Mouse (Mus musculus) limb, embryonic 11.5 days (tissue): ENCODE measurements at regions not wholly inside any gene's neighbourhood (a gene's known extent, or its start where the extent isn't known, plus 50 kb on each side); places are given as distances from the start of the nearest gene placed in this dataset.
"Not testable (repeated sequence)": the region's sequence is repeated elsewhere in the genome, so short reads cannot be mapped to it uniquely, and the experiment has no call there.

Experiments
- ATAC-seq: fragments of 200-750 bp; cut with Nextera tagmentation; 2 replicates; pipeline ENCODE4 v1.8.0; 2017; ENCODE audit warnings: low read depth; ENCODE audit not compliant: insufficient number of reproducible peaks, low FRiP score, low TSS enrichment
- DNase-seq: peaks from one replicate; pipeline ENCODE4 v3.0.0-alpha.2; 2015; ENCODE audit warnings: low spot score
- H3K27ac ChIP-seq: fragments of 300-500 bp; sonication (generic); replicated peaks from 2 replicates; pipeline ENCODE4 v1.5.1; 2014; ENCODE audit warnings: low read depth, mild to moderate bottlenecking, low read length
- H3K27me3 ChIP-seq: fragments of 300-500 bp; sonication (generic); 2 replicates; pipeline ENCODE4 v1.6.1; 2014; ENCODE audit warnings: mild to moderate bottlenecking, low read length, mixed read lengths; ENCODE audit not compliant: control insufficient read depth, insufficient read depth
- H3K36me3 ChIP-seq: fragments of 300-500 bp; sonication (generic); 2 replicates; pipeline ENCODE4 v1.6.1; 2014; ENCODE audit warnings: mild to moderate bottlenecking, low read length, moderate library complexity, mixed read lengths; ENCODE audit not compliant: control insufficient read depth, insufficient read depth
- H3K4me1 ChIP-seq: fragments of 300-500 bp; sonication (generic); 2 replicates; pipeline ENCODE4 v1.6.1; 2014; ENCODE audit warnings: low read length, mixed read lengths; ENCODE audit not compliant: control insufficient read depth, insufficient read depth
- H3K4me2 ChIP-seq: fragments of 300-500 bp; sonication (generic); 2 replicates; pipeline ENCODE4 v1.6.1; 2014; ENCODE audit warnings: low read depth, mild to moderate bottlenecking, moderate library complexity; ENCODE audit not compliant: severe bottlenecking
- H3K4me3 ChIP-seq: fragments of 300-500 bp; sonication (generic); 2 replicates; pipeline ENCODE4 v1.5.1; 2014; ENCODE audit warnings: low read depth, low read length
- H3K9ac ChIP-seq: fragments of 300-500 bp; sonication (generic); 2 replicates; pipeline ENCODE4 v1.6.1; 2014; ENCODE audit warnings: mild to moderate bottlenecking, low read length
- H3K9me3 ChIP-seq: fragments of 300-500 bp; sonication (generic); 2 replicates; pipeline ENCODE4 v1.6.1; 2016; ENCODE audit warnings: low read length; ENCODE audit not compliant: control insufficient read depth
- WGBS: fragments of 180-500 bp; shearing (Covaris S2); extraction: QIAGEN DNeasy Blood & Tissue Kit; methylation state at CpG from one replicate; pipeline ENCODE4 v1.1.7; 2014; 5-methylcytosine and 5-hydroxymethylcytosine counted together

DNA sequence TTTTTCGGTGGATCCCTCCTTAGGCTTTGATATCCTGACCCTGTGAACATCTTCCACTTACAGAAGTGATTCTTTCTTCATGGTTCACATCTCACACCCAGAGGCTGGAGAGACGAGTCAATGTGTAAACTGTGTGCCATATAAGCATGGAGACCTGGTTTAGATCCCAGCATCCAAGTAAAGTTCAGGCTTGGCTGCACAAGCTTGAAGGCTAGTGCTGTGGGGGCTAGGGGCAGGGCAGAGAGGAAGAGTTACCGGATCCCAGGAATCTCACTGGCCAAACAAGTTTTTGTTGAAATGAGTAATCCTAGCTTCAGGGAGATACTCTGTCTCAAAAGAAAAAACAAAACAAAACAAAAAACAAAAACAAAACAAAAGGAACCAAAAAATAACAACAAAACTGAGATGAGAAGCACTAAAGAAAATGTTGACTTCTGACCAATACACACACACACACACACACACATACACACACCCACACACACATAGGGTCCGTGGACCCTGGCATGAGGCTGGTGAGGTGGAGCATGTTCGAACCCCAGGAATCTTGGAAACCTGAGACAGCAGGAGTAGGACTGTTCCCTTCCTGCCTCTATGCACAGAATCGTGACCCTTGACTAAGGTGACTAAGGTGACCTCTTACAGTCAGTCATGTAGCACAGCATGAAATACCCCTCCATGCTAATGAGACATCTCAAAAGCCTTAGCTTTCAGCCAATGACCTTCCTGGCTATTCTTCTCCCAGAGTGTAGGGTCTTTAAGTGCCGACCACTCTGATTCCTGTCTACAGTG is 55.2 kb downstream of the Gm12728 start:
- no peak overlapping the region for H3K27ac ChIP-seq
- no peak overlapping the region for H3K4me3 ChIP-seq
- DNase-seq (no peak), ATAC-seq (no peak)
- H3K36me3 ChIP-seq = no peaks in the 10 kb centered on the region
- H3K27me3 ChIP-seq = no peaks in the 10 kb centered on the region
- no peaks in the 10 kb centered on the region for H3K9me3 ChIP-seq
- WGBS = 83% methylated on average over 7 of the region's 7 CpGs
- 0 out of 2 replicates have a peak, but pooled peaks cover 3% of the 10 kb centered on the region for H3K4me1 ChIP-seq
- no peak overlapping the region for H3K4me2 ChIP-seq
- H3K9ac ChIP-seq = no peak overlapping the region

DNA sequence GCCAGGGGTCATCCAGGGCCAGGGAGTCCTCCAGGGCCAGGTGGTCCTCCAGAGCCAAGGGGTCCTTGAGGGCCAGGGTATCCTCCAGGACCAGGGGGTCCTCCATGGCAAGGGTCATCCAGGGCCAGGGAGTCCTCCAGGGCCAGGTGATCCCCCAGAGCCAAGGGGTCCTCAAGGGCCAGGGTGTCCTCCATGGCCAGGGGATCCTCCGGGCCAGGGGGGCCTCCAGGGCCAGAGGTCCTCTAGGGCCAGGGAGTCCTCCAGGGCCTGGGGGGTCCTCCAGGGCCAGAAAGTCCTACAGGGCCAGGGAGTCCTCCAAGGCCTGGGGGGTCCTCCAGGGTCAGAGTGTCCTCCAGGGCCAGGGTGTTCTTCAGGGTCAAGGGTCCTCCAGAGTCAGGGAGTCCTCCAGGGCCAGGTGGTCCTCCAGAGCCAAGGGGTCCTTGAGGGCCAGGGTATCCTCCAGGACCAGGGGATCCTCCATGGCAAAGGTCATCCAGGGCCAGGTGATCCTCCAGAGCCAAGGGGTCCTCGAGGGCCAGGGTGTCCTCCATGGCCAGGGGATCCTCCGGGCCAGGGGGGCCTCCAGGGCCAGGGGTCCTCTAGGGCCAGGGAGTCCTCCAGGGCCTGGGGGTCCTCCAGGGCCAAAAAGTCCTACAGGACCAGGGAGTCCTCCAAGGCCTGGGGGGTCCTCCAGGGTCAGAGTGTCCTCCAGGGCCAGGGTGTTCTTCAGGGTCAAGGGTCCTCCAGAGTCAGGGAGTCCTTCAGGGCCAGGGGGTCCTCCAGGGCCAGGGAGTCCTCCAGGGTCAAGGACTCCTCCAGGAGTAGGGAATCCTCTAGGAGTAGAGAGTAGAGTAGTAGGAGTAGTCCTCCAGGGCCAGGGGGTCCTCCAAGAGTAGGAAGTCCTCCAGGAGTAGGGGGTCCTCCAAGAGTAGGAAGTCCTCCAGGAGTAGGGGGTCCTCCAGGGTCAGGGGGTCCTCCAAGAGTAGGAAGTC is 56.6 kb downstream of the Gm12728 start:
- H3K4me2 ChIP-seq, H3K27ac ChIP-seq: not testable (repeated sequence)

DNA sequence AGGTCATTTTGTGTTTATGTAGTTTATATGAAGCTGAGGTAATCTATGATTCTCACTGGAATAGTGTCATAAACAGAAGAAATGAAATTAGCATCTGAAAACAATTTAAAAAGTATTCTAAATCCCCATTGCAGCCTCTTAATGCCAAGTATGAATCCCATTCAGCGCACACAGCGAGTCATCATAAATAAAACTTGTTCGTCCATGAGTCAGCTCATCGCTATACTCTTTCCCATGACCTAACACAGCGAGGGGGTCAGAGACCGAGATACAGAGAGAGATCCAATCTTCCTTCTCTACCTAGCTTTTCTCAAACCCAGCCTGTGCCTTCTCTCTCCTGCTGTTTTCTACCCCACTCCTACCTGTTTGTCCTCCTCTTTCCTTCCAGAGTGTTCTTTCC is 63.4 kb downstream of the Gm12728 start:
- H3K9me3 ChIP-seq = peaks cover 2% of the 10 kb centered on the region; the same call in 1 of the 2 replicates
- no peak overlapping the region for H3K4me2 ChIP-seq
- H3K9ac ChIP-seq = no peak overlapping the region
- no peak overlapping the region for H3K4me3 ChIP-seq
- H3K27ac ChIP-seq = no peak overlapping the region
- WGBS = 94% methylated on average over 6 of the region's 6 CpGs
- H3K36me3 ChIP-seq = no peaks in the 10 kb centered on the region
- 0 out of 2 replicates have a peak, but pooled peaks cover 3% of the 10 kb centered on the region for H3K4me1 ChIP-seq
- ATAC-seq = no peak
- DNase-seq = no peak
- no peaks in the 10 kb centered on the region for H3K27me3 ChIP-seq

More for the DNA sequence above, 56.6 kb downstream of the Gm12728 start:
- DNase-seq, H3K4me3 ChIP-seq, H3K9me3 ChIP-seq, H3K4me1 ChIP-seq, H3K27me3 ChIP-seq, H3K9ac ChIP-seq, H3K36me3 ChIP-seq, ATAC-seq: not testable (repeated sequence)
- 93% methylated on average over 3 of the region's 3 CpGs for WGBS

DNA sequence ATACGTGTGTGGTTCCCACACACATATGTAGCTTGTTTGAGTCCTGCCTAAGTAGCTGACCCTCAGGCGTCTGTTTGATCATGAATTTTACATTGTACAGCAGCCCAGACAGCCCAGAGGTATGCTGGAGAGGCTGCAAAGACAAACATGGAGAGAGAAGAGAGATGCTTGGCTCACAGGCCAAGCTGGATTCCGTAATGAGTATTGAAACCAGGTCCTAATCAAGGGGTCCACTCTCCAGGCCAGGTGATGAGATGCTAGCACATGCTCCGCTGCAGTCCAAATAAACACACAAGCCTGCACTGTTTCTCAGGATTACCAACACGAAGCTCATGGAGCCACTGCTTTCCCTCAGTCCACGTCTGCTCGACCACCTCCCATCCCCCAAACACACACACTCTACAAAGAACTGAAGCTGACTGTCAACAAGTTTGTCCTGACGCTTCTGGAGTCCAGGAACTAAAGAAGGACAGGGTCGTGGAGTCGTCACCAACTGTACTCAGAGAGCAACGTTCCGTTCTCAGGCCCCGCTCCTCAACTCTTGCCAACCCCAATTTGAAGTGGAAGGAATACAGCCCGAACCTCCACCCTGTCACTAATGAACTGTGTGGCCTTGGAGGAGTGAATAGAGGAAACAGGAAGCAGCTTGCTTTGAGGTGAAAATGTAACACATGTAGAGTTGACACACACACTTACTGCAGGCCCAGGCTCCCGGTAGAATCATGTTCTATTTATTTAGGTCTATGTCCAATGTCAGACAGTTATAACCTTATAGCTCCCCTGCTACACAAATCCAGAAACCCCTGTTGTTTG is 69.6 kb downstream of the Gm12728 start:
- ATAC-seq (no peak), DNase-seq (peak; percentile 37)
- Histone ChIP-seq H3K36me3 (no peaks in the 10 kb centered on the region), H3K27me3 (no peaks in the 10 kb centered on the region), H3K4me2 (no peak overlapping the region), H3K9me3 (no peaks in the 10 kb centered on the region), H3K9ac (no peak overlapping the region), H3K27ac (0 out of 2 replicates have a peak overlapping the region, but pooled peaks have one; percentile 45), H3K4me3 (no peak overlapping the region), H3K4me1 (peaks cover 27% of the 10 kb centered on the region)
- WGBS = 49% methylated on average over 15 of the region's 15 CpGs

DNA sequence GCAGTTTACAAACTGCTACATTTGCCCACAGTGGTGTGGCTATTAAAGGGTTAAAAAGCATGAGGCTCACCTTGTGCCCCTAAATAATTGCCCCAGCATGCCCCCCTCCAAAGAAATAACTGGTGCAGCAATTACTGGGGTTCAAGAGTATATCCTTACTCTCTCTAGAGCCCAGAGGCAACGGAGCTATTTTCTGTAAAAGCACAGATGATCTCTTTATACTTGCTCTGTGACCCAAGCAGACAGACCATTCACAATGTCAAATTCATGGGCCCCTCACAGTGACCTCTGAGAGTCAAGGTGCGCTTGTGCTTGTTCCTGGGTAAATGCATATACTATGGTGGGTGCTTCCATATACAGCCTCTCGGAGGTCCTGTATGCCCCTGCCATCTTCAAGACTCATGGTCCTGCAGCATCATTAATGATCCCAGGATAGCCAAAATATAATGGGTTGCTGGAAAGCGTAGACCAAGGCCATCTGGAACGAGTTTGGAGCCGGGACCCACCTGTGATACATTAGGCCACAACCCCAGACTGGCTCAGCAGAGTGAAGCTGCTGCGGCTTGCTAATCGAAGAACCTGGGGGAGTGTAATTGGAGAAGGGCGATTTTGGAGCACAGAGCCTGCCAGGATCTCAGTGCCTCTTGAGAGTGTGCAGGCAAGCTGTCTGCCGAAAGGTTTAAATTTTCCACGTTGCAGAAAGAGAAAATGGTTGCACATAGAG is 71.4 kb downstream of the Gm12728 start:
- Histone ChIP-seq H3K27ac (peak overlapping the region; percentile 74), H3K27me3 (no peaks in the 10 kb centered on the region), H3K36me3 (no peaks in the 10 kb centered on the region), H3K4me2 (no peak overlapping the region), H3K9ac (no peak overlapping the region), H3K4me3 (no peak overlapping the region), H3K4me1 (peaks cover 27% of the 10 kb centered on the region), H3K9me3 (no peaks in the 10 kb centered on the region)
- 7% methylated on average over 11 of the region's 11 CpGs for WGBS
- DNase-seq (peak; percentile 93), ATAC-seq (peak; percentile 94)

DNA sequence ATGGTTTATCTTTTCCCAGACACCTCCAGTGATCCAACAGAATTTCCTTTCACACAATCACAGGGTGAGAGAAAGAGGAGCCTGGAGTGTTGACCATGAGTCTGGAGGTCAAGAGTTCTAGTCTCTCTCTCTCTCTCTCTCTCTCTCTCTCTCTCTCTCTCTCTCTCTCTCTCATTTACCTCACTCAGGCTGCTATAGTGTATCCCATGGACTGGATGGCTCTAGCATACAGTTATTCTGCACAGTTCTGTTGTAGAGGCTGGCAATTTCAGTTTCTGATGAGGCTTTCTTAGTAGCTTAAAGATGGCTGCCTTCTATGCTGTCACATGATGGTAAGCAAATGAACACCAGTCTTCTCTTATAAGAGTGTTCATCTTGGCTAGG is 72.0 kb downstream of the Gm12728 start:
- Histone ChIP-seq H3K4me3 (no peak overlapping the region), H3K36me3 (no peaks in the 10 kb centered on the region), H3K27ac (peak overlapping the region; percentile 74), H3K9ac (no peak overlapping the region), H3K9me3 (no peaks in the 10 kb centered on the region), H3K4me1 (peaks cover 27% of the 10 kb centered on the region), H3K4me2 (no peak overlapping the region), H3K27me3 (no peaks in the 10 kb centered on the region)
- DNase-seq = no peak
- ATAC-seq = peak; percentile 55

DNA sequence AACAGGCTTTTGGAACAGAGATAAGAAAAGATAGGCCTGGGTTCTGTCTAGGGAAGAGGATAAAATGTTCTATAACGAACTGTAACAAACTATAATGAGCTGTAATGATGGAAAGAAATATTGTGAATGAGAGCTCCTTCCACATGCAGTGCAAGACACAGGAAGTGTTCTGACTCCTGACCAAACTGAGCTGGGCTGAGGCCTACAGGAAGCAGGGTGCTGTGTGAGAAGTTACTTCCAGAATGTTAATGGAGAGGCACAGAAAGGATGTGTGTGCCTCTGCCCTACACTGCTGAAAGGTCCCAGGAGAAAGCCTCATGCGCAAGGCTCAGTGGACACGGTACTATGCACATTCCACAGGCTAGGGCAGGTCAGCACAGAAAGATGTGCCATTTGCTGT is 80.8 kb downstream of the Gm12728 start:
- H3K36me3 ChIP-seq = no peaks in the 10 kb centered on the region
- H3K9me3 ChIP-seq = no peaks in the 10 kb centered on the region
- H3K4me2 ChIP-seq = no peak overlapping the region
- no peak for DNase-seq
- H3K27ac ChIP-seq = no peak overlapping the region
- H3K9ac ChIP-seq = no peak overlapping the region
- ATAC-seq = no peak
- no peaks in the 10 kb centered on the region for H3K27me3 ChIP-seq
- H3K4me3 ChIP-seq = no peak overlapping the region
- 80% methylated on average over 3 of the region's 3 CpGs for WGBS
- peaks cover 4% of the 10 kb centered on the region; the same call in 1 of the 2 replicates for H3K4me1 ChIP-seq
